Mouse (Mus musculus) ovary, adult 18-20 months (tissue): ENCODE data around the gene Tia1.

Experiments
- DNase-seq: peaks from one replicate; pipeline ENCODE4 v3.0.0; 2022; ENCODE audit warnings: low spot score, mixed read lengths

Tia1 gene

DNA sequence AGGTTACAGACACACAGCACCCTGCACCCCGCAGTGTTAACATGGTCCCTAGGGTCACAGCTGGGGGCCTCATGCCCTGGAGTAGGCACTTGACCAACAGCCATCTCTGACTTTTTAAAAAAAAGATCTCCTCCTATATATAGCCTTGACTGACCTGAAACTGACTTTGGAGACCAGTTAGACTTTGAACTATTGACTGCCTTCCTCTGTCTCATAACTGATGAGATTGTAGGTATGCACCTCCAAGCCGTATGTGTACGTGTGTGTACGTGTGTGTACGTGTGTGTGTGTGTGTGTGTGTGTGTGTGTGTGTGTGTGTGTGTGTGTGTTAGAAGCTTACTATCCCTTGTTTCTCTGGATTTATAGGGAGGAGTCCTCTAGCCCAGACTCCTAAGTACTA, 77.9 kb downstream of the Tia1 start:
- no peak for DNase-seq
